Mouse (Mus musculus) lung, postnatal 0 days (tissue): ENCODE measurements around the gene Kpnb1. TPM values are rescaled to one million over a fixed set of nuclear protein-coding genes. Genes with fewer than 3 reads are reported as not detected.
A peak's percentile ranks its signal among the peaks of the same experiment; 100 is the strongest.

Source experiments
- ATAC-seq: fragments of 200-750 bp; cut with Nextera tagmentation; 2 replicates; pipeline ENCODE4 v1.8.0; 2017; ENCODE audit warnings: moderate library complexity
- DNase-seq: peaks from one replicate; pipeline ENCODE4 v3.0.0-alpha.2; 2016; ENCODE audit warnings: low spot score
- H3K27ac ChIP-seq: fragments of 300-500 bp; sonication (generic); 2 replicates; pipeline ENCODE4 v1.5.1; 2014; ENCODE audit warnings: antibody characterized with exemption, mild to moderate bottlenecking, low read length, mixed read lengths
- H3K27me3 ChIP-seq: fragments of 300-500 bp; sonication (generic); replicated peaks from 2 replicates; pipeline ENCODE4 v1.6.1; 2014; ENCODE audit warnings: low read length, mixed read lengths; ENCODE audit not compliant: insufficient read depth
- H3K36me3 ChIP-seq: fragments of 300-500 bp; sonication (generic); 2 replicates; pipeline ENCODE4 v1.6.1; 2014; ENCODE audit warnings: low read length, mixed read lengths; ENCODE audit not compliant: insufficient read depth
- H3K4me1 ChIP-seq: fragments of 300-500 bp; sonication (generic); 2 replicates; pipeline ENCODE4 v1.6.1; 2014; ENCODE audit warnings: antibody characterized with exemption, low read depth, low read length, mixed read lengths; ENCODE audit not compliant: insufficient read depth
- H3K4me2 ChIP-seq: fragments of 300-500 bp; sonication (generic); replicated peaks from 2 replicates; pipeline ENCODE4 v1.6.1; 2014; ENCODE audit warnings: low read depth, mild to moderate bottlenecking, low read length, moderate library complexity, mixed read lengths
- H3K4me3 ChIP-seq: fragments of 300-500 bp; sonication (generic); 2 replicates; pipeline ENCODE4 v1.5.1; 2014; ENCODE audit warnings: low read depth, low read length
- H3K9ac ChIP-seq: fragments of 300-500 bp; sonication (generic); replicated peaks from 2 replicates; pipeline ENCODE4 v1.6.1; 2014; ENCODE audit warnings: low read depth, mild to moderate bottlenecking
- H3K9me3 ChIP-seq: fragments of 300-500 bp; sonication (generic); 2 replicates; pipeline ENCODE4 v1.6.1; 2016; ENCODE audit warnings: low read length, mixed read lengths
- CTCF ChIP-seq: IDR thresholded peaks from 2 replicates; pipeline ENCODE4 v1.5.1; 2016; ENCODE audit warnings: antibody characterized with exemption, mild to moderate bottlenecking
- EP300 ChIP-seq: IDR thresholded peaks from 2 replicates; pipeline ENCODE4 v1.6.1; 2016; ENCODE audit warnings: antibody characterized with exemption, mild to moderate bottlenecking, control low read depth
- WGBS: fragments of 180-500 bp; shearing (Covaris S2); extraction: QIAGEN DNeasy Blood & Tissue Kit; methylation state at CpG from one replicate; pipeline ENCODE4 v1.1.7; 2014; 5-methylcytosine and 5-hydroxymethylcytosine counted together
- microRNA-seq: library from miRNA; unstranded; fragments of <30 nt; microRNA quantifications from one replicate; pipeline ENCODE4, GENCODE M21; 2016
- polyA plus RNA-seq: library from polyadenylated mRNA; unstranded; fragments of >200 nt; fragmentation: Nextera tagmentation; extraction: Ambion mirVana; gene quantifications from 2 replicates; pipeline ENCODE4 v1.2.1, GENCODE M21; 2015

Gene Kpnb1
- polyA plus RNA-seq, 1 experiment from 2014 or later = 17.0 TPM

DNA sequence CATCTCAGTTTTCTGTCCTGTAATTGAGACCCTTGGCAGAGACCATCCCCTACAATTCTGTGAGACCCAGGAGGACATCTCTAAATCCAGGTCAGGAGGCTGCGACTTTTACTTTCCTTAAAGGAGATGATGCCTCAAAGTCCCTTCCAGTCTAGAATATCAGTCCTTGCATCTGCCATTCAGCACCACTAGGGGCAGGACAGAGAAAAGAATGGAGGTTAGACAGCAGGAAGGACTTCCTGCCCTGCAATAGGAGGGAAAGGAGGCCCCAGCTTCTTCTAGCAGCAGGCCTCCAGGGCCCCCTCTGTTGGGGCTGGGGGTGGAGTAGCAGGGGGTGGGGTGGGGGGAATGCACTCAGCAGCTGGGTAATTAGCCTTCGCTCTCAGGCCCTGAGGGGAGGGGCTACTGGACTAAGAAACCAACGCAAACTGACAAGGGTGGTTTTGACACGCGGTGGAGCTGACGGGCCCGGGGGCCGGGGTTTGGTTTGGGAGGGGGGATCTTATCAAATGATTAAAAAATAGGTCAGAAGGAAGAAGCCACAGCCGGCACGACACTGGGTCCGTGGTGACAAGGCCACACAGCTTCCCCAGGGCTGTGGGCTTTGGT is 64.3 kb downstream of the Kpnb1 start:
- 20% methylated on average over 11 of the region's 11 CpGs for WGBS
- Histone ChIP-seq H3K4me1 (no peaks in the 10 kb centered on the region), H3K9me3 (no peaks in the 10 kb centered on the region), H3K9ac (no peak overlapping the region), H3K27ac (no peak overlapping the region), H3K27me3 (0 out of 2 replicates have a peak, but pooled peaks cover 4% of the 10 kb centered on the region), H3K36me3 (no peaks in the 10 kb centered on the region), H3K4me3 (no peak overlapping the region), H3K4me2 (no peak overlapping the region)
- TF ChIP-seq EP300 (no peak), CTCF (peak; percentile 64)
- ATAC-seq = no peak
- DNase-seq = peak; percentile 22

DNA sequence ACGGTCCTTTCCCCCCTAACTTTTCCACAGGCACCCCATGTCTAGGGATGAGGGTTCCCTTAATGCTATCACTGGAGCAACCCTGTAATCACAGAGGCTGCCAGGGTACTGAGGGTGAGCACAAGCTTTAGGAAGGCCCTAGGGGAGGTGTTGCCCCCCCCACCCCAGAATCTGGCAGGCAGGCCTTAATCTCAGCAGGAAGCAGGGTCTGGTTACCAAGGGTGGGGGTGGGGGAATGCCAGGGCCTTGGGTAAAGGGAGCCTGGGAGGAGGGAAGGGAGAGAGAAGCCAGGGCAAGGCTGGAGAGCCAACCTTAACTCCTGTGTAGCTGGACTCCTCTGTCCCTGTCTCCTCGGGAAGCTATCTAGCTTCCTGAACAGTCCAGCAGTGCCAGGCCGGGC is 67.0 kb downstream of the Kpnb1 start:
- Histone ChIP-seq H3K36me3 (no peaks in the 10 kb centered on the region), H3K4me2 (no peak overlapping the region), H3K9me3 (no peaks in the 10 kb centered on the region), H3K27ac (no peak overlapping the region), H3K4me1 (no peaks in the 10 kb centered on the region), H3K4me3 (no peak overlapping the region), H3K9ac (no peak overlapping the region), H3K27me3 (peaks cover 12% of the 10 kb centered on the region)
- no peak for ATAC-seq
- no peak for DNase-seq
- TF ChIP-seq EP300 (no peak), CTCF (no peak)
- 60% methylated on average over 3 of the region's 3 CpGs for WGBS

DNA sequence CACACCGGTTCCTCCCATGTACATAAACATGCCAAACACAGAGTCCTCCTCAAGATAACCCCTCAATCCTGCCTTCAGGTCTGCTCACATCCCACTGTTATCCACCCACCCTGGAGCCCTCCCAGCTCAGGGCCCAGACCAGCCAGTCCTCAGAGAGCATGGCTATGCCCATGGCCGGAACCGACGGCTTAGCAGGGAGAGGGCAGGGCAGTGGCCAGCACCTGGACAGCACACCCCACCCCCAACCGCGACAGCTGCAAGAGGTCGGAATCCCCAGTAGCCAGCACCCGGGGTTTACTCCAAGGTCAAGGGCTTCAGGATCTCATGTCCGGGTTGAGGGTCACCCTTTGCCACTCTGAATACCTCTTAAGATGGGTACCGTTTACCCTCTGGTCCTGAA is 67.5 kb downstream of the Kpnb1 start:
- Histone ChIP-seq H3K4me3 (no peak overlapping the region), H3K9me3 (no peaks in the 10 kb centered on the region), H3K27me3 (peaks cover 17% of the 10 kb centered on the region), H3K4me2 (no peak overlapping the region), H3K4me1 (no peaks in the 10 kb centered on the region), H3K9ac (no peak overlapping the region), H3K27ac (no peak overlapping the region), H3K36me3 (no peaks in the 10 kb centered on the region)
- WGBS = 42% methylated on average over 10 of the region's 10 CpGs
- DNase-seq (no peak), ATAC-seq (no peak)
- TF ChIP-seq CTCF (no peak), EP300 (no peak)

DNA sequence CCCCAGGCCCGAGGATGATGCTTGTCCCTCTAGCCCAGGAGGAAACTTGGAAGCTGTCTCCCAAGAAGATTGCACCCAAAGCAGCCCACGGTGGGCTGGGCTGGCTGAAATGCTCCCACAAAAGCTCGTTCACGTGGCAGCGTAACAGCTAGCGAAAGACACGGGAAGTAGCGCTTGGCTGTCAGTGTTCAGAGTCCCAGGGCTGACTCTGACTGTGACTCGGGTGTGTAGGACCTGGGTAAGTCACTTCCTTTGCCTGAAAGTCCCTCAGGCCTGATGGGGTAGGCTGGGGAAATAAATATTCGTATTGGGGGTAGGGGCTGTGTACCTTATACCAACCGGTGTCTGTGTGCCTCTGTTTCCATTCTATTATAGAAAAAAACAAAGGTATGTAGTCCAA is 71.9 kb downstream of the Kpnb1 start:
- no peak for TF ChIP-seq EP300
- no peak for TF ChIP-seq CTCF
- Histone ChIP-seq H3K9me3 (no peaks in the 10 kb centered on the region), H3K9ac (no peak overlapping the region), H3K36me3 (no peaks in the 10 kb centered on the region), H3K27me3 (peaks cover 30% of the 10 kb centered on the region), H3K4me2 (peak overlapping the region; percentile 56; the same call in 1 of the 2 replicates), H3K4me3 (no peak overlapping the region), H3K27ac (no peak overlapping the region), H3K4me1 (no peaks in the 10 kb centered on the region)
- WGBS = 8% methylated on average over 11 of the region's 11 CpGs
- no peak for DNase-seq
- ATAC-seq = no peak

DNA sequence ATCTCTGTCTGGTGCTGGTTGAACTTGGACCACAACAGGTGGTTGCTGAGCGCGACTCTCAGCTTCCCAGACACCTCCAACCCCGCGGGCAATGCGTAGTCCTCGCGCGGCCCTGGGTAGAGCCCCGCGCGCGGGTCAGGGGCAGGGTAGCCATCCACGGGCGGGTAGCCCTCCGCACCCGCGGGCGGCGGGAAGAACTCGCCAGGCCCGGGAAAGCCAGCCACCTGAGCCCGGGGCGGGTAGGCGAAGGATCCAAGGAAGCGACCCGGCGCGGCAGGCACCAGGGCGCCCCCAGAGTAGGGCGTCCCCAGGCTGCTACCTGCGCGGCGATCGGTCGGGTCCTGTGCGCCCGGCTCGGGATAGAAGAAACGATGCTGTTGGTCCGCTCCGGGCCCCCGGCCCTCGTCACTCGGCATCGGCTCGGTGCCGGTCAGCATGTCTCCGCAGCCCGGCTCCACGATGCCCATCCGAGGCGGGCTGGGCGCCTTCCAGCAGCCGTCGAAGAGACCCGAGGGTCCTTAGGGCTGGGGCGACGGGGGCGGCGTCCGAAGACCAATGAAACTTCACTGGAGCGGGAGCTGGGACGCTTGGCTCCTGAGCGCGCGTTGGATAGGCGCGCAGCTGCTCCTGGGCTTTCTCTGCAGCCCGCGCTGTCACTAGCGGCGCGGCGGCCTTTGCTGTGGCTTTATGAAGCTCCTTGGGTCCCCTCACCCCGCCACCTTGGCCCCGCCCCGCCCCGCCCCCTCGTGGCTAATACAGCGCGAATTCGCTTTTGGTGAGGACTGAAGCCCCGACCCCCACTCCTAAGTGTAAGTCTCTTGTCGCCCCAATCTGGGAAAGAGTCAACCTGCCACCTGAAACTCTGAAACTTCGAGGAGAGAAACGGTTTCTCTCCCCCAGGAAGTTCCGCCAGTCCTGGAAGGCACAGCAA is 72.7 kb downstream of the Kpnb1 start, which contains the start of gene Tbx21:
Gene Tbx21 (minus strand): TSS at position 661 of the 931 bp plus-strand sequence.
- H3K4me3 ChIP-seq = peak within 1 kb of the TSS; percentile 32
- peak within 1 kb of the TSS; percentile 56 for H3K4me2 ChIP-seq
- H3K27me3 ChIP-seq = peaks cover 30% of the 10 kb centered on the region
- no peaks in the 10 kb centered on the region for H3K9me3 ChIP-seq
- no peak within 1 kb of the TSS for H3K27ac ChIP-seq
- H3K36me3 ChIP-seq = no peaks in the 10 kb centered on the region
- no peak for TF ChIP-seq CTCF
- no peaks in the 10 kb centered on the region for H3K4me1 ChIP-seq
- DNase-seq (no peak), ATAC-seq (no peak)
- under 1% methylated on average over 85 of the region's 87 CpGs for WGBS
- no peak within 1 kb of the TSS for H3K9ac ChIP-seq

DNA sequence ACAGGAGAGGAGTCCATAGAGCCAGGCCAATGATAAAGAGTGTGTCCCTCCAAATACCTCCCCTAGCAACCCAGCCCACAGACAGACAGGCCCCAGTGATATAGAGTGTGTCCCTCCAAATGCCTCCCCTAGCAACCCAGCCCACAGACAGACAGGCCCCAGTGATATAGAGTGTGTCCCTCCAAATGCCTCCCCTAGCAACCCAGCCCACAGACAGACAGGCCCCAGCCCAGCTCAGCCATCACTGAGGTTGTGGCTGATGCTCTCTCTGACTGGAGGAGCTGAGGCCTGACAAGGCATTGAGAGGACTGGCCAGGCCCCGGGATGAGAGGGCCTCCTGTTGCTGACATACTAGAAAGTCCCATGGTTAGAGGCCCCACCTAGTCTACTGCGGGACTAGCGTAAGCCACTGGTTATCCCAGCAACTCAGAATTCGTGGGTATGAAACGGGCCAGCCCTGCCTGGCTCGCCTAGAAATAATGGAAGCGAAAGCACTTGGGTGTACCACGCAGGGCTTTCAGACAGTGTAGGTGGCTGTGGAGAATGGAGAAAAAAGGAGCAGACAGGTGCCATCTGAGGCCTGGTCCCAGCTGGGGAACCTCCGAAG is 75.1 kb downstream of the Kpnb1 start:
- Histone ChIP-seq H3K4me1 (no peaks in the 10 kb centered on the region), H3K9me3 (no peaks in the 10 kb centered on the region), H3K36me3 (no peaks in the 10 kb centered on the region), H3K9ac (no peak overlapping the region), H3K27ac (no peak overlapping the region), H3K27me3 (peaks cover 26% of the 10 kb centered on the region), H3K4me2 (no peak overlapping the region), H3K4me3 (no peak overlapping the region)
- TF ChIP-seq CTCF (no peak), EP300 (no peak)
- WGBS = 86% methylated on average over 9 of the region's 9 CpGs
- ATAC-seq (no peak), DNase-seq (no peak)

Small RNAs within 50 kb of the gene (microRNA-seq; reads per million reads assigned to microRNA genes)
- gene Mir7235 = not detected

Other genes with a start within 250 kb of the Kpnb1 start
- gene Pnpo, start 243.9 kb downstream of the Kpnb1 start, polyA plus RNA-seq = 28.7 and 30.0 TPM in 2 replicates
- 9.1 and 10.6 TPM in 2 replicates for gene Sp2, start 204.9 kb downstream of the Kpnb1 start, polyA plus RNA-seq
- gene Sp6, start 174.5 kb downstream of the Kpnb1 start, polyA plus RNA-seq = 0.56 and 0.81 TPM in 2 replicates
- 15.7 and 17.2 TPM in 2 replicates for gene Scrn2, start 157.9 kb downstream of the Kpnb1 start, polyA plus RNA-seq
- gene Lrrc46, start 146.5 kb downstream of the Kpnb1 start, polyA plus RNA-seq = 7.5 and 9.8 TPM in 2 replicates
- 50.8 and 53.5 TPM in 2 replicates for gene Mrpl10, start 146.3 kb downstream of the Kpnb1 start, polyA plus RNA-seq
- 11.4 and 11.9 TPM in 2 replicates for gene Osbpl7, start 137.3 kb downstream of the Kpnb1 start, polyA plus RNA-seq
- gene Tbx21, start 72.5 kb downstream of the Kpnb1 start, polyA plus RNA-seq = 0.12 and 0.13 TPM in 2 replicates
- gene Tbkbp1, start 36.4 kb downstream of the Kpnb1 start, polyA plus RNA-seq = 8.1 and 8.9 TPM in 2 replicates
- 47.5 and 54.3 TPM in 2 replicates for gene Npepps, start 92.8 kb upstream of the Kpnb1 start, polyA plus RNA-seq
- 19.2 and 22.4 TPM in 2 replicates for gene Mrpl45, start 127.8 kb upstream of the Kpnb1 start, polyA plus RNA-seq
- gene Gpr179, start 164.2 kb upstream of the Kpnb1 start, polyA plus RNA-seq = 0.23 and 0.24 TPM in 2 replicates
- gene Socs7, start 174.7 kb upstream of the Kpnb1 start, polyA plus RNA-seq = 2.4 and 2.5 TPM in 2 replicates
- 7.0 and 8.4 TPM in 2 replicates for gene Arhgap23, start 227.7 kb upstream of the Kpnb1 start, polyA plus RNA-seq